Mouse (Mus musculus) retina, postnatal 1 day (tissue): ENCODE measurements around the gene Lancl3.
"Not testable (repeated sequence)": the region's sequence is repeated elsewhere in the genome, so short reads cannot be mapped to it uniquely, and the experiment has no call there.

Experiments
- DNase-seq: peaks from one replicate; pipeline ENCODE4 v3.0.0-alpha.2; 2012

The Lancl3 gene

GRCm38 (mm10) chrX:9271112-9271511 lies 71.4 kb downstream of the Lancl3 start:
- no peak for DNase-seq

GRCm38 (mm10) chrX:9271947-9272459 lies 72.3 kb downstream of the Lancl3 start:
- no peak for DNase-seq

GRCm38 (mm10) chrX:9272460-9273361 lies 73.0 kb downstream of the Lancl3 start, which contains the start of gene Xk:
TSS of gene Xk (plus strand) at chrX:9272756.
- peak; percentile 70 for DNase-seq

GRCm38 (mm10) chrX:9273377-9274002 lies 73.8 kb downstream of the Lancl3 start:
- no peak for DNase-seq

- DNase-seq = no peak
Measured at GRCm38 (mm10) chrX:9274321-9274720, 74.6 kb downstream of the Lancl3 start.

GRCm38 (mm10) chrX:9283464-9283863 lies 83.8 kb downstream of the Lancl3 start, which contains the start of gene H2al1m:
TSS of gene H2al1m (plus strand) at chrX:9283764.
- not testable (repeated sequence) for DNase-seq

- not testable (repeated sequence) for DNase-seq
Measured at GRCm38 (mm10) chrX:9293140-9293829, 93.6 kb downstream of the Lancl3 start.

GRCm38 (mm10) chrX:9298413-9298864 lies 98.7 kb downstream of the Lancl3 start:
- DNase-seq = no peak

- DNase-seq = no peak
Measured at GRCm38 (mm10) chrX:9302791-9303190, 103.1 kb downstream of the Lancl3 start.

- DNase-seq = no peak
Measured at GRCm38 (mm10) chrX:9303455-9303854, 103.8 kb downstream of the Lancl3 start.

- DNase-seq = not testable (repeated sequence)
Measured at GRCm38 (mm10) chrX:9316457-9316856, 116.8 kb downstream of the Lancl3 start.
